Mouse (Mus musculus) heart, embryonic 11.5 days (tissue): Measurements from ENCODE around the gene Cenpo. TPM values are rescaled to one million over a fixed set of nuclear protein-coding genes. Genes with fewer than 3 reads are reported as not detected.

ENCODE experiments used
- polyA plus RNA-seq: library from polyadenylated mRNA; unstranded; fragments of >200 nt; fragmentation: Nextera tagmentation; extraction: Ambion mirVana; gene quantifications from 2 replicates; pipeline ENCODE4 v1.2.1, GENCODE M21; 2014

The Cenpo gene
- polyA plus RNA-seq, 1 experiment from 2014 or later = 9.0 TPM

Other genes with a start within 250 kb of the Cenpo start
- gene Efr3b, start 195.4 kb downstream of the Cenpo start, polyA plus RNA-seq = 6.4 and 10.5 TPM in 2 replicates
- 7.8 and 10.1 TPM in 2 replicates for gene Dnajc27, start 151.7 kb downstream of the Cenpo start, polyA plus RNA-seq
- 3.8 TPM in 2 replicates for gene Adcy3, start 101.2 kb downstream of the Cenpo start, polyA plus RNA-seq
- gene Ptrhd1, start 267 bp downstream of the Cenpo start, polyA plus RNA-seq = 7.2 and 7.3 TPM in 2 replicates
- 9.9 and 10.4 TPM in 2 replicates for gene Ncoa1, start 242.9 kb upstream of the Cenpo start, polyA plus RNA-seq